Mouse (Mus musculus) left cerebral cortex, adult 2 months (tissue): ENCODE measurements around the gene Pik3r5. TPM values are rescaled to one million over a fixed set of nuclear protein-coding genes. Genes with fewer than 3 reads are reported as not detected.

ENCODE experiments used
- DNase-seq, 2 experiments: peaks; one replicate each; pipeline ENCODE4 v3.0.0; 2021 to 2022; ENCODE audit warnings: low spot score in 2 of 2, mixed read lengths in 1 of 2; ENCODE audit errors: extremely low spot score in 1 of 2
- H3K27ac ChIP-seq: fragments of 200-600 bp; 2 replicates; pipeline ENCODE4 v1.8.1; 2022
- H3K4me3 ChIP-seq: fragments of 200-600 bp; 2 replicates; pipeline ENCODE4 v1.8.1; 2022
- CTCF ChIP-seq: fragments of 200-600 bp; IDR thresholded peaks from 2 replicates; pipeline ENCODE4 v1.8.1; 2022; ENCODE audit warnings: antibody characterized with exemption, mild to moderate bottlenecking, moderate library complexity
- intact Hi-C: fragments of 180-260 bp; cut with DNase I; formaldehyde crosslinking; loops from one replicate; pipeline ENCODE4 v1.15.1; 2025
- long read RNA-seq, 2 experiments: library from polyadenylated mRNA; stranded (forward); transcript quantifications; one replicate each; pipeline ENCODE4 v2.0.0; 2021; ENCODE audit warnings: borderline mapping rate in 2 of 2
- total RNA-seq, 2 experiments: library from RNA; stranded (reverse); gene quantifications; 2 replicates each; pipeline ENCODE4 v1.2.3; 2021

Gene Pik3r5
- total RNA-seq: 1 to 10 TPM; 2.6 to 2.9 TPM
- long read RNA-seq, experiment 1, partial matches to known transcripts: 1 of 2 reads
- long read RNA-seq, experiment 1, other reads (novel, unspliced or antisense): 1 of 2 reads
- long read RNA-seq, experiment 2, full-length matches to known transcripts: 2 of 3 reads
- long read RNA-seq, experiment 2, partial matches to known transcripts: 0 of 3 reads
- long read RNA-seq, experiment 2, other reads (novel, unspliced or antisense): 1 of 3 reads

DNA sequence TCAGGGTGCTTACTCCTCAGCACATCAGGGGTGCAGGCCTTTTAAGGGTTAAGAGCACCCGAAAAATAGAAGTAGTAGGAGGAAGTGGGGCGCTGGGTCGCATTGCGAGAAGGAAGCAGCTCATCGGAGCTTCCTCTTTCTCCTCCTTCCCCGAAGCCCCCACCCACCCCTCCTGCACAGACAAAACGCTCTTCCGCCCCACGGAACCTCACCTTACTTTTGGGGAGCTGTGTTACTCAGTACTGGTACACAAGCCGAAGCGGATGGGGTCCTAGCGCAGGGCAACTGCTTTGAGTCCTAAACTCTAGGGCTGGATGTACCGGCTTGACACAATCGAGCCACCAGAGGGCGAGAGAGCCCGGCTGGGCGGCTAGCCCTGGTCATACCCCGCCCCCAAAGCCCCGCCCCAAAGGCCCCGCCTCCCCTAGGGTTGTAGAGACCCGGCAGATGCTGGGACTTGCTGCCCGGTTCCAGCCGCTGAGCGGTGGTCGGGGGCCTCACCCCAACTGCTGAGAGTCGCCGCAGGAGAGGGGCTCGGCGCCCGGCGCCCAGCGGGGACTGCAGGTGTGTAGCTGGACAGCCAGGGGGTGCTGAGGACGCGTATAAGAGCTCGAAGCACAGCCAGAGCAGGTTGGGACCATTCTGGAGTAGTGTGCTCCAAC lies at the start of gene Pik3r5:
Gene Pik3r5 (plus strand): TSS at position 423 of the 662 bp plus-strand sequence.
- TF ChIP-seq CTCF: peak; percentile 76
- Histone ChIP-seq H3K27ac (no peak within 1 kb of the TSS), H3K4me3 (peak within 1 kb of the TSS; percentile 35)
- intact Hi-C loops: no loop called here
- peak; percentile 58 to 72 for DNase-seq

- DNase-seq: no peak
- no peak for TF ChIP-seq CTCF
- intact Hi-C loops: no loop called here
- Histone ChIP-seq H3K4me3 (no peak overlapping the region), H3K27ac (no peak overlapping the region)
These were observed 48.4 kb upstream of the Pik3r5 start for GRCm38 (mm10) chr11:68383519-68383918.

- H3K4me3 ChIP-seq: no peak overlapping the region
- TF ChIP-seq CTCF: no peak
- no peak for DNase-seq
- intact Hi-C loops: no loop called here
- no peak overlapping the region for H3K27ac ChIP-seq
These were observed 47.8 kb upstream of the Pik3r5 start for GRCm38 (mm10) chr11:68384131-68384530.

DNA sequence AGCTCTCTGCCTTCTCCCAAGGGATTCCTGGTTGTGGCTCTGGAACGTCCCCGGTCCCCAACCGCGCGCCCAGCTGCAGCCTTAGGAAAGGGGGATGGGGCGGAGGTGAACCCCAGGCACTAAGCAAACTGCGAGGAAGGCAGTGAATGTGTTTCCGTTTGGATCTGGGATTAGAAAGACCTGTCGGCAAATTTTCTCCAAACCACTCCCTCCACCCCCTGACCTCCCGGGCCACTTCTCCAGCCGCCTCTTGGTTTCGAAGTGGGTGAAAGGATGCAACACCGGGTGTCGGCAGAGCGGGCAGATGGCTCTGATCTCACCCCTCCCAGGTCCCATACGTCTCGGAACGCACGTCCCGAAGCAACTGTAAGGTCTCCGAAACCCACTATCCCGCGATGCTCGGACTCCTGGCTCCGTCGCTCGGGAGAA lies 47.3 kb upstream of the Pik3r5 start:
- no peak for DNase-seq
- intact Hi-C loops: no loop called here
- H3K4me3 ChIP-seq: peak overlapping the region; percentile 53
- TF ChIP-seq CTCF: no peak
- H3K27ac ChIP-seq: no peak overlapping the region

- Histone ChIP-seq H3K27ac (no peak overlapping the region), H3K4me3 (peak overlapping the region; percentile 53)
- TF ChIP-seq CTCF: no peak
- DNase-seq: peak in 1 of 2 experiments; percentile 23
- intact Hi-C loops: no loop called here
These were observed 46.7 kb upstream of the Pik3r5 start for GRCm38 (mm10) chr11:68385021-68385821.

- no peak for TF ChIP-seq CTCF
- intact Hi-C loops: no loop called here
- DNase-seq: peak in 1 of 2 experiments; percentile 37
- Histone ChIP-seq H3K27ac (no peak overlapping the region), H3K4me3 (peak overlapping the region; percentile 53)
These were observed 45.9 kb upstream of the Pik3r5 start for GRCm38 (mm10) chr11:68385921-68386588.

GRCm38 (mm10) chr11:68386589-68387440 lies 45.1 kb upstream of the Pik3r5 start:
- no peak for TF ChIP-seq CTCF
- intact Hi-C loops: no loop called here
- DNase-seq: peak; percentile 40 to 43

GRCm38 (mm10) chr11:68387441-68387760 lies 44.5 kb upstream of the Pik3r5 start:
- DNase-seq: no peak
- no peak for TF ChIP-seq CTCF
- intact Hi-C loops: no loop called here
- Histone ChIP-seq H3K27ac (no peak overlapping the region), H3K4me3 (peak overlapping the region; percentile 53)

More at GRCm38 (mm10) chr11:68386589-68387440, 45.1 kb upstream of the Pik3r5 start:
- no peak overlapping the region for H3K27ac ChIP-seq
- H3K4me3 ChIP-seq: peak overlapping the region; percentile 53

- H3K27ac ChIP-seq: no peak overlapping the region
- TF ChIP-seq CTCF: no peak
- DNase-seq: no peak
- intact Hi-C loops: no loop called here
- no peak overlapping the region for H3K4me3 ChIP-seq
These were observed 43.8 kb upstream of the Pik3r5 start for GRCm38 (mm10) chr11:68387971-68388654.

DNA sequence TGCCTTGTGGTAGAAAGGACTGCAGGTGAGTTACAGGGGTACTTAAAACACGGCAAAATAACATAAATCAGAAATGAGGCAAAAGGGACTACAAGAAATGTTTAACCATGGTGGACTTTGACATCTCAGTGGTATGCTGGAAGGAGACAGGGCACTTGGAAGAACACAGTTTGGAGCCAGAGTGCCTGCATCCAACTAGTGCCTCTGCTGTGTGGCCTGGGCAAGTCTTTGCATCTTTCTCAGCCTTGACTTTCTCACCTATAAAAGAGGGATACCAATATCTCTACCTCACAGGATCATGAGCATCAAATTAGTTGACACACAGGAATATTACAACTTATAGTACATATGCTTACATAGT lies 43.3 kb upstream of the Pik3r5 start:
- H3K27ac ChIP-seq: no peak overlapping the region
- H3K4me3 ChIP-seq: no peak overlapping the region
- TF ChIP-seq CTCF: no peak
- intact Hi-C loops: no loop called here
- no peak for DNase-seq
